Mouse (Mus musculus) cerebellum, postnatal 10 days (tissue): Measurements from ENCODE around the gene Sun5.
A peak's percentile ranks its signal among the peaks of the same experiment; 100 is the strongest.
"Not testable (repeated sequence)": the region's sequence is repeated elsewhere in the genome, so short reads cannot be mapped to it uniquely, and the experiment has no call there.

ENCODE experiments used
- DNase-seq, 2 experiments: peaks; one replicate each; pipeline ENCODE4 v3.0.0; 2021; ENCODE audit warnings: mixed read lengths in 2 of 2

Gene Sun5

GRCm38 (mm10) chr2:153870984-153871383 is at the start of gene Sun5:
Sun5 (minus strand) TSS chr2:153871084.
- no peak for DNase-seq

- no peak for DNase-seq
These were observed 47.0 kb upstream of the Sun5 start, which contains the start of gene Bpifb3 for GRCm38 (mm10) chr2:153917930-153918329. Bpifb3 (plus strand) TSS chr2:153918230.

- DNase-seq, result peak; percentile 42 to 51
These were observed 43.3 kb upstream of the Sun5 start for GRCm38 (mm10) chr2:153914151-153914550.

GRCm38 (mm10) chr2:153906626-153907025 is 35.7 kb upstream of the Sun5 start:
- DNase-seq, result no peak

GRCm38 (mm10) chr2:153902726-153903125 is 31.8 kb upstream of the Sun5 start:
- peak; percentile 82 to 89 for DNase-seq

- no peak for DNase-seq
These were observed 29.2 kb upstream of the Sun5 start, which contains the start of gene Bpifb6 for GRCm38 (mm10) chr2:153900088-153900487. Bpifb6 (plus strand) TSS chr2:153900388.

GRCm38 (mm10) chr2:153899111-153899510 is 28.2 kb upstream of the Sun5 start:
- DNase-seq, result peak; percentile 67 to 81

GRCm38 (mm10) chr2:153874745-153875144 is 3.9 kb upstream of the Sun5 start, which contains the start of gene Bpifb2:
Bpifb2 (plus strand) TSS chr2:153875045.
- no peak for DNase-seq

- DNase-seq, result peak in 1 of 2 experiments; percentile 2
These were observed 8.9 kb downstream of the Sun5 start for GRCm38 (mm10) chr2:153861960-153862359.

- DNase-seq, result peak in 1 of 2 experiments; percentile 14
These were observed 10.2 kb downstream of the Sun5 start for GRCm38 (mm10) chr2:153860715-153861114.

GRCm38 (mm10) chr2:153860315-153860714 is 10.6 kb downstream of the Sun5 start:
- peak in 1 of 2 experiments; percentile 9 for DNase-seq

GRCm38 (mm10) chr2:153859581-153859980 is 11.3 kb downstream of the Sun5 start:
- peak; percentile 87 to 91 for DNase-seq

GRCm38 (mm10) chr2:153853544-153853943 is 17.3 kb downstream of the Sun5 start:
- peak in 1 of 2 experiments; percentile 23 for DNase-seq

GRCm38 (mm10) chr2:153851030-153851360 is 19.9 kb downstream of the Sun5 start:
- peak; percentile 87 to 89 for DNase-seq

GRCm38 (mm10) chr2:153850351-153851029 is 20.4 kb downstream of the Sun5 start:
- peak; percentile 68 to 78 for DNase-seq

GRCm38 (mm10) chr2:153848389-153848788 is 22.5 kb downstream of the Sun5 start:
- DNase-seq, result no peak

- peak; percentile 57 to 64 for DNase-seq
These were observed 28.0 kb downstream of the Sun5 start for GRCm38 (mm10) chr2:153842854-153843253.

- no peak for DNase-seq
These were observed 37.6 kb downstream of the Sun5 start for GRCm38 (mm10) chr2:153833291-153833690.

GRCm38 (mm10) chr2:153828704-153829103 is 42.2 kb downstream of the Sun5 start:
- no peak for DNase-seq

- peak; percentile 75 to 78 for DNase-seq
These were observed 43.6 kb downstream of the Sun5 start for GRCm38 (mm10) chr2:153827171-153827830.

GRCm38 (mm10) chr2:153825900-153826299 is 45.0 kb downstream of the Sun5 start:
- DNase-seq, result not testable (repeated sequence)

- peak; percentile 72 to 74 for DNase-seq
These were observed 46.3 kb downstream of the Sun5 start for GRCm38 (mm10) chr2:153824593-153824992.

GRCm38 (mm10) chr2:153822005-153822543 is 48.8 kb downstream of the Sun5 start:
- no peak for DNase-seq

- peak in 1 of 2 experiments; percentile 26 for DNase-seq
These were observed 61.0 kb downstream of the Sun5 start for GRCm38 (mm10) chr2:153809921-153810320.
